Mouse (Mus musculus): Measurements from ENCODE around the gene Ier5. TPM values are rescaled to one million over a fixed set of nuclear protein-coding genes. Genes with fewer than 3 reads are reported as not detected.

Gene Ier5
- polyA plus RNA-seq, 1 experiment = 33.6 TPM

DNA sequence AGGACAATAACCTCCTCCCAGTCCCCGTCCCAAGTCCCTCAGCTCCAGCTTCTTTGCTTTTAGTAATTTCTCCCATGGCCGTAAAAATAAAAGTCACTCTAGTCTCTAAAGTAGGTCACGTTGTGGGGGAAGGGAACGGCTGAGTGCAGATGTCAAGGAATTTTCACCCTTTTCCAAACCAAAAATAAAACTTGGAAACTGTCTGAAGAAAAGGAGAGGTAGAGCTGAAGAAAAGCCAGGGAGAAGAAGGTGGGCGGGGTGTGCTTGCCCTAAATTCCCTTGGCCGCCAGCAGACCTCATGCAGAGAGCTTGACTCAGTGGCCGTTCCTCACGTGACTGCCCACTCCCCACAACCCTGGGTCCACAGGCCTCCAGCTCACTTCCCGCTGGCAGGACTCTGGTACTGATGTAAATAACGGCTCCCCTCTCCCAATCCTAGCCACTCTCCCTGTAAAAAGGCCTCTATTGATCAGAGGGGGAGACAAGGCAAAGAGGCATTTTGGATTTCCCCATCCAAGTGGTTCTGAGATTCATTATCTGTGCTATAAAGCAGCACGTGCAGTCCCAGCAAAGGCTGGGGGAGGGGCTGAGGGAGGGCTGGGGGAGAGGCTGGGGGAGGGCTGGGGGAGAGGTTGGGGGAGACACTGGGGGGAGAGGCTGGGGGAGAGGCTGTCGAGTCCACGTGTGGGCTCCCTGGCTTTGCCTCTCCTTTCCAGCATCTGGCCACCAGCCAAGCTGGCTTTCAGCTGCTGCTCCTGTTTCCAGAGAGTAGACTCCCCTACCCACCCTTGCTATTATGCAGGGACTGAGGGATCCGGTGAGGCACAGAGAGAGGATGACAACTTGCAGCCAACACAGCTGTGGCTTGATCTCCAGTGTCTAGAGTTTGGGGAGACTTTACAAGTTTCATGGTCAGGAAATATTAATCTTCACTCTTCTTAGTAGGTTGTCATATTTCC, 7.3 kb downstream of the Ier5 start:
- TF ChIP-seq GATA1 (IDR thresholded peaks at IDR 0.05; ENCODE audit: borderline replicate concordance, low read length) (no peak), FLI1 (IDR thresholded peaks at IDR 0.05; ENCODE audit: low read length) (no peak)
- H3K4me1 ChIP-seq = peaks cover 83% of the 10 kb centered on the region
- H3K4me3 ChIP-seq (replicated peaks) = no peak overlapping the region
- no peaks in the 10 kb centered on the region for H3K27me3 ChIP-seq (replicated peaks)
- H3K9me3 ChIP-seq = no peaks in the 10 kb centered on the region
- H3K36me3 ChIP-seq (replicated peaks; ENCODE audit: low read length) = peaks cover 13% of the 10 kb centered on the region

DNA sequence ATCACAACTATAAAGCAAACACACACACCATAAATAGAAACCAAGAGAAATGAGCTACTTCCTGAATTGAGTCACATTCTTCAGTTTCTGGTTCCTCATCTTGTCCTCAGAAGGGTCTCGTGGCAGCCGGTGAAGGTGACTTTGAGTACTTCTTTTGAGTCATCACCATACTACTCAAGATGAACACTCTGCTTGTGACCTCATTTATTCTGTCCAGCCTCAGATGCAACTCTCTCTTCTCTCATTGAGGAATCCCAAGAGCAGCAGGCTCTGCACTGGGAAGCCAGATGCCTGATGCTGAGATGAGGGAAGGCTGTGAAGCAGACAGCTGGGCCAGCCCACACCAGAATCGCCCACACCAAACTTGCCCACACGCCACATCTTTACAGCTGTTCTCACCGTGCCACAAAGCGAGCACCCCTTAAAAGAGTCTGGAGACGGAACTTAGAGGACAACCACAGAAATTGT, 8.0 kb downstream of the Ier5 start:
- H3K4me1 ChIP-seq = peaks cover 85% of the 10 kb centered on the region
- H3K36me3 ChIP-seq (replicated peaks; ENCODE audit: low read length) = peaks cover 13% of the 10 kb centered on the region
- H3K4me3 ChIP-seq (replicated peaks) = no peak overlapping the region
- no peaks in the 10 kb centered on the region for H3K9me3 ChIP-seq
- TF ChIP-seq FLI1 (IDR thresholded peaks at IDR 0.05; ENCODE audit: low read length) = no peak
- no peak for TF ChIP-seq GATA1 (IDR thresholded peaks at IDR 0.05; ENCODE audit: borderline replicate concordance, low read length)
- H3K27me3 ChIP-seq (replicated peaks) = no peaks in the 10 kb centered on the region

DNA sequence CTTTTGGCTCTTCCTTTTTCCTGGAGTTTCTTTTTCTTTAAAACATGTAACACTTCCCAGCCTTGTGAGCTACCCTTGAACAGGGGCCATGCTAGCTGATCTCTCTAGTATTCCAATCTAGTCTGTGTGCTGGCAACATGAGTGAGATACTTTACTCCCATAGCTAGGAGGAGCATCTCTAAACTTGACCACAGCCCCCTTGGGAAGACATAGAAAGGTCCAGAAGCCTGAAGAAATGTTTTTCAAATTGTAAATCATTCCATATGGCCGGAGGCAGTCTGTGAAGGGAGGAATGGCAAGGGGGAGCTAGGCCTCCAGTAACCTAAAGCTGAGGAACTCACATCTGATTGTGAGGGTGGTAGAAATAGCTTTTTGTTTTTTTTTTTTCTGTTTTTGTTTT, 8.7 kb downstream of the Ier5 start:
- peaks cover 85% of the 10 kb centered on the region for H3K4me1 ChIP-seq
- TF ChIP-seq FLI1 (IDR thresholded peaks at IDR 0.05; ENCODE audit: low read length) (no peak), GATA1 (IDR thresholded peaks at IDR 0.05; ENCODE audit: borderline replicate concordance, low read length) (no peak)

DNA sequence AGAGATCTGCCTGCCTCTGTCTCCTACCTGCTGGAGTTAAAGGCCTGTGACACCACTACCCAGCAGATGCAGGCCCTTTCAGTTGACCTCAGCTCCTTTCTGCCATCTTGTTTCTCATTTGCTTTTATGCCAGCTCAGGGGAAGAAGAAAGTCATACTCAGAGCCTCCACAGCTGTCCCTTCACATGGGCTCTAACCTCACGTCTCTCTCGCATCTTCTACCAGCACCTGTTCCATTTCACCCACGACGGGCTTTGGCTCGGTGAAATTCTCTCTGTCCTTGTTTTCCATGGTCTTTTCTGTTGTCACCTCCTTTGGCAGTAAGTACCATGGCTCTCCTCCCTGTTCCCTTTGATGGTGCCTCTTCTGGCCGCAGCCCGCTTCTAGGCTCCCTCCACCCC, 9.1 kb downstream of the Ier5 start:
- peaks cover 85% of the 10 kb centered on the region for H3K4me1 ChIP-seq
- H3K27me3 ChIP-seq (replicated peaks) = no peaks in the 10 kb centered on the region
- H3K4me3 ChIP-seq (replicated peaks) = no peak overlapping the region
- no peak for TF ChIP-seq FLI1 (IDR thresholded peaks at IDR 0.05; ENCODE audit: low read length)
- no peak for TF ChIP-seq GATA1 (IDR thresholded peaks at IDR 0.05; ENCODE audit: borderline replicate concordance, low read length)
- peaks cover 5% of the 10 kb centered on the region for H3K36me3 ChIP-seq (replicated peaks; ENCODE audit: low read length)
- H3K9me3 ChIP-seq = no peaks in the 10 kb centered on the region

More for the DNA sequence above, 8.7 kb downstream of the Ier5 start:
- H3K9me3 ChIP-seq = no peaks in the 10 kb centered on the region
- peaks cover 8% of the 10 kb centered on the region for H3K36me3 ChIP-seq (replicated peaks; ENCODE audit: low read length)
- H3K27me3 ChIP-seq (replicated peaks) = no peaks in the 10 kb centered on the region
- no peak overlapping the region for H3K4me3 ChIP-seq (replicated peaks)

DNA sequence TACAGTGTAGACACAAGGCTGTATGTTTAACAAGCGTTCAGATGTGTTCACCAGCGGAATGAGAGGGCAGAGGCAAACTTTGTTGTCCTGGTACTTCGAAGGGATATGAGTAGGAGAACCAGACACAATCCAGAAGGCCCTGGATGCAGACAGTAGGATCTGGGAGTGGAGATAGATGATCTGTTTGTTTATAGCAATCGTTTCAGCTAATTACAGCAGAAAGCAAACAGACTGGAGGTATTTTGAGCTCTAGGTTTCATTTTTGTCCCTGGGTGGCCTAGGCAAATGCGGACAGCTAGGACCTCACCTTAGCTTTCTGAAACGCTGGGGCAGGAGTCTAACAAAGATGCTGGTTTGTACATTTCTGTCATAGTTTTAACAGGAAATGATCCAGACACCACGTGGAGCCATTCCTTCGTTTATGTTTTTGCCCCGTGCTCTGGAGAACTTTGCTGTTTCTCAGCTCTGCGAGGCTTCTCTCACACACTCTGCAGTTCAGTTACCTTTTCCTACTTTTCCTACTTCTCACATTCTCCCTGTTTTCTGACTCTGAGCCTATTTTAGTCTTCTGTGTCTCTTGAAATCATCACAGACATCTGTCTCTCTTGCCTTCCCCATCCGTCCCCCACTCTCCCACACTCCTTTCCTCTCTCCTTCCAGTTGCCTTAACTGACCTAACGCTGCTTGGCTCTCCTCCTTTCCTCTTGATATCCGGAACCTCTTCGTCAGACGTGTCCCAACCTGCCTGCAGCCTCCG, 10.4 kb downstream of the Ier5 start:
- no peaks in the 10 kb centered on the region for H3K27me3 ChIP-seq (replicated peaks)
- peaks cover 95% of the 10 kb centered on the region for H3K4me1 ChIP-seq
- TF ChIP-seq FLI1 (IDR thresholded peaks at IDR 0.05; ENCODE audit: low read length) (no peak), GATA1 (IDR thresholded peaks at IDR 0.05; ENCODE audit: borderline replicate concordance, low read length) (no peak)
- H3K9me3 ChIP-seq = no peaks in the 10 kb centered on the region
- no peaks in the 10 kb centered on the region for H3K36me3 ChIP-seq (replicated peaks; ENCODE audit: low read length)
- no peak overlapping the region for H3K4me3 ChIP-seq (replicated peaks)

DNA sequence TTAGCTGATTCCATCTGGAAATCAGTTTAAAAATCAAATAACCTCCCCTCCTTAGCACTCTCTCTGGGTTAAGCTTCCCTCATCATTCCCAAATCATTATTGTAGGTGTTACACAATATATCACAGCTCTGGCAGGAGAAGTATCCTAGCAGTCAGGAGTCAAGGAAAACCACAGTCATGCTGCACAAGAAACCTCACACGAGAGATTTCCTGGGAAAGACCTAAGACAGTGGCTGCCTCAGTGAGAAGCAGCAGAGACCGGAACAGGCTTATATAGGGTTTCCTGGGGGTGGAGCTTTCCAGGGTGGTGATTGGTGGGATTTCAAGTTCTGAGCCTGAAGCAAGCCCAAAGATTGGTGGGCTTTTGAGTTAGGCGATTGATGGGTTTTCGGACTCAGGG, 11.4 kb downstream of the Ier5 start:
- H3K27me3 ChIP-seq (replicated peaks) = no peaks in the 10 kb centered on the region
- peaks cover 92% of the 10 kb centered on the region for H3K4me1 ChIP-seq
- TF ChIP-seq GATA1 (IDR thresholded peaks at IDR 0.05; ENCODE audit: borderline replicate concordance, low read length) = no peak
- TF ChIP-seq FLI1 (IDR thresholded peaks at IDR 0.05; ENCODE audit: low read length) = no peak
- H3K36me3 ChIP-seq (replicated peaks; ENCODE audit: low read length) = no peaks in the 10 kb centered on the region
- H3K9me3 ChIP-seq = no peaks in the 10 kb centered on the region
- no peak overlapping the region for H3K4me3 ChIP-seq (replicated peaks)

DNA sequence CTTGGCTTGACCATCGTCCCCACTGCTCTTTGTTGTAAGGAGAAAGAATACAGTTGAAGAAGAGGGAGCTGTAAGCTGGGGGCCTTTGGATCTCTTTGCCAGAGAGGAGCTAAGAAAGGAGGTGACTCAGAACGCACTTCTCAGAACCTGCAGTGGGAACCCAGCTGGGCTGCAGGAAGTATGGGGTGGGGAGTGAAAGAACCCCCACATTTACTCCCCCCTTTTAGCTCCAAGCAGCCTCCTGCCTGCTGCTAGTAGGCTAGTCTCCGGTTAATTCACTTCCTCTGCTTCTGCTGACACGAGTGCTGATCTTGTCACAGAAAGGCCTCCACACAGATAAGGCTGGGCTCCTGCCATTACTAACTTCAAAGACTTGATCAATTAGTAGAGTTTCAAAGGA, 12.5 kb downstream of the Ier5 start:
- no peak for TF ChIP-seq GATA1 (IDR thresholded peaks at IDR 0.05; ENCODE audit: borderline replicate concordance, low read length)
- no peak for TF ChIP-seq FLI1 (IDR thresholded peaks at IDR 0.05; ENCODE audit: low read length)
- H3K27me3 ChIP-seq (replicated peaks) = no peaks in the 10 kb centered on the region
- no peaks in the 10 kb centered on the region for H3K36me3 ChIP-seq (replicated peaks; ENCODE audit: low read length)
- no peaks in the 10 kb centered on the region for H3K9me3 ChIP-seq
- peaks cover 92% of the 10 kb centered on the region for H3K4me1 ChIP-seq
- H3K4me3 ChIP-seq (replicated peaks) = peak overlapping the region; percentile 26

- no peak overlapping the region for H3K4me3 ChIP-seq (replicated peaks)
- H3K36me3 ChIP-seq (replicated peaks; ENCODE audit: low read length) = no peaks in the 10 kb centered on the region
- peaks cover 92% of the 10 kb centered on the region for H3K4me1 ChIP-seq
- no peak for TF ChIP-seq FLI1 (IDR thresholded peaks at IDR 0.05; ENCODE audit: low read length)
- no peak for TF ChIP-seq GATA1 (IDR thresholded peaks at IDR 0.05; ENCODE audit: borderline replicate concordance, low read length)
- no peaks in the 10 kb centered on the region for H3K27me3 ChIP-seq (replicated peaks)
- H3K9me3 ChIP-seq = no peaks in the 10 kb centered on the region
Measured at GRCm38 (mm10) chr1:155086416-155086815, 13.0 kb downstream of the Ier5 start.

GRCm38 (mm10) chr1:155084839-155085238, 14.6 kb downstream of the Ier5 start:
- Histone ChIP-seq H3K4me3 (replicated peaks) (no peak overlapping the region), H3K27me3 (replicated peaks) (peaks cover 2% of the 10 kb centered on the region), H3K36me3 (replicated peaks; ENCODE audit: low read length) (no peaks in the 10 kb centered on the region), H3K4me1 (peaks cover 87% of the 10 kb centered on the region), H3K9me3 (no peaks in the 10 kb centered on the region)
- TF ChIP-seq GATA1 (IDR thresholded peaks at IDR 0.05; ENCODE audit: borderline replicate concordance, low read length) = no peak
- TF ChIP-seq FLI1 (IDR thresholded peaks at IDR 0.05; ENCODE audit: low read length) = no peak

All from megakaryocyte, embryonic 14.5 days (primary cell).